Mouse (Mus musculus) midbrain, postnatal 0 days (tissue): ENCODE results near the gene Slc2a1. TPM values are rescaled to one million over a fixed set of nuclear protein-coding genes. Genes with fewer than 3 reads are reported as not detected.

Source experiments
- ATAC-seq: fragments of 200-750 bp; cut with Nextera tagmentation; 2 replicates; pipeline ENCODE4 v1.8.0; 2017; ENCODE audit warnings: moderate number of reproducible peaks, mild to moderate bottlenecking, moderate TSS enrichment, moderate library complexity; ENCODE audit not compliant: low FRiP score
- DNase-seq: peaks from one replicate; pipeline ENCODE4 v3.0.0-alpha.2; 2015; ENCODE audit warnings: low spot score
- H3K27ac ChIP-seq: fragments of 300-500 bp; sonication (generic); 2 replicates; pipeline ENCODE4 v1.5.1; 2014; ENCODE audit warnings: low read depth, mild to moderate bottlenecking, low read length, mixed read lengths
- H3K27me3 ChIP-seq: fragments of 300-500 bp; sonication (generic); 2 replicates; pipeline ENCODE4 v1.6.1; 2014; ENCODE audit warnings: low read length, control low read depth, mixed read lengths; ENCODE audit not compliant: insufficient read depth
- H3K36me3 ChIP-seq: fragments of 300-500 bp; sonication (generic); 2 replicates; pipeline ENCODE4 v1.6.1; 2014; ENCODE audit warnings: low read length, control low read depth, mixed read lengths; ENCODE audit not compliant: insufficient read depth
- H3K4me1 ChIP-seq: fragments of 300-500 bp; sonication (generic); 2 replicates; pipeline ENCODE4 v1.6.1; 2014; ENCODE audit warnings: mild to moderate bottlenecking, control low read depth, antibody characterized with exemption, low read length, mixed read lengths; ENCODE audit not compliant: insufficient read depth
- H3K4me2 ChIP-seq: fragments of 300-500 bp; sonication (generic); 2 replicates; pipeline ENCODE4 v1.6.1; 2014; ENCODE audit warnings: low read depth, mild to moderate bottlenecking, low read length, mixed read lengths; ENCODE audit not compliant: poor library complexity, severe bottlenecking
- H3K4me3 ChIP-seq: fragments of 300-500 bp; sonication (generic); 2 replicates; pipeline ENCODE4 v1.5.1; 2014; ENCODE audit warnings: low read depth, mild to moderate bottlenecking, low read length, moderate library complexity
- H3K9ac ChIP-seq: fragments of 300-500 bp; sonication (generic); replicated peaks from 2 replicates; pipeline ENCODE4 v1.6.1; 2014; ENCODE audit warnings: mild to moderate bottlenecking, low read length, moderate library complexity, mixed read lengths; ENCODE audit not compliant: poor library complexity, severe bottlenecking
- H3K9me3 ChIP-seq: fragments of 300-500 bp; sonication (generic); 2 replicates; pipeline ENCODE4 v1.6.1; 2016; ENCODE audit warnings: low read length, control low read depth
- CTCF ChIP-seq: IDR thresholded peaks from 2 replicates; pipeline ENCODE4 v1.5.1; 2016; ENCODE audit warnings: antibody characterized with exemption, mild to moderate bottlenecking
- WGBS: fragments of 180-500 bp; shearing (Covaris S2); extraction: QIAGEN DNeasy Blood & Tissue Kit; methylation state at CpG from one replicate; pipeline ENCODE4 v1.1.7; 2014; 5-methylcytosine and 5-hydroxymethylcytosine counted together
- polyA plus RNA-seq: library from polyadenylated mRNA; unstranded; fragments of >200 nt; fragmentation: Nextera tagmentation; extraction: Ambion mirVana; gene quantifications from 2 replicates; pipeline ENCODE4 v1.2.1, GENCODE M21; 2015
- total RNA-seq: library from RNA; depleted of rRNA; stranded (reverse); fragments of >200 nt; gene quantifications from 2 replicates; pipeline ENCODE4 v1.2.3, GENCODE M21; 2014; rRNA removed

The Slc2a1 gene
- total RNA-seq = 85.1 and 104 TPM in 2 replicates
- polyA plus RNA-seq = 43.1 and 46.4 TPM in 2 replicates

DNA sequence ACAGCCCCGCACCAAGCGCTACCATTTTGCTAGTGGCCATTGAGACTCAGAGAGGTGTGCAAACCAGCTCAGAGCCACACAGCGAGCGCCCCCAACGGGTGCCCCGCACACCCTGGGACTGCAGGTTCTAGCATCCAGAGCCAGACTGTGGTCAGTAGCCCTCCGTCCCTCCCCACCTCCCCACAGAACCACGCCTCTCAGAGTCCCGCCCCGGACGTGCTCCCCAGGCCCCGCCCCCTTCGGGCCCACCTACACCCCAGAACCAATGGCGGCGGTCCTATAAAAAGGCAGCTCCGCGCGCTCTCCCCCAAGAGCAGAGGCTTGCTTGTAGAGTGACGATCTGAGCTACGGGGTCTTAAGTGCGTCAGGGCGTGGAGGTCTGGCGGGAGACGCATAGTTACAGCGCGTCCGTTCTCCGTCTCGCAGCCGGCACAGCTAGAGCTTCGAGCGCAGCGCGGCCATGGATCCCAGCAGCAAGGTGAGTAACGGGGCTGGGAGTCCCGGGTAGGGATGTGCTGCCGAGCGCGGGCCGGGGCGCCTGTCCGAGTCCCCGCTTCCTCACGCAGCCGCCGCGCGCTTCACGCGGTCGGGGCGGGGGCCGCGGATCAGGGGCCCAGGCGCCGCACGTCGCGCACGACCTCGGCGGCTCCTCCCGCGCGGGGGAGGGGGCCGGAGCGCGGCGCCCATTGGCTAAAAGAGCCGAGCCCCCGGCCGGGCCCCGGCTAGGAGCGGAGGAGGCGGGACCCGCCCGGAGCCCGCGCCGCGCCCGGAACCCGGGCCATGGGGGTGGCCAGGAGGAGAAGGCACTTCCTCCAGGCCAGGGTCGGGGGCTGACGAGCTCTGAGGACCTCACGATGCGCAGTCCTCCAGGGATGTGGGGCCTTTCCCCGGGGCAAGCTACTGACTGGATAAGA is at the start of gene Slc2a1:
Gene Slc2a1 (plus strand): TSS at position 217 of the 914 bp plus-strand sequence.
- Histone ChIP-seq H3K4me2 (peak within 1 kb of the TSS; percentile 92), H3K36me3 (no peaks in the 10 kb centered on the region), H3K4me3 (peak within 1 kb of the TSS; percentile 70), H3K9ac (peak within 1 kb of the TSS; percentile 66), H3K9me3 (no peaks in the 10 kb centered on the region), H3K27me3 (no peaks in the 10 kb centered on the region), H3K4me1 (no peaks in the 10 kb centered on the region), H3K27ac (peak within 1 kb of the TSS; percentile 62)
- TF ChIP-seq CTCF = peak; percentile 51; the same call in 1 of the 2 replicates
- under 1% methylated on average over 80 of the region's 88 CpGs for WGBS
- ATAC-seq (peak; percentile 89), DNase-seq (peak; percentile 93)

DNA sequence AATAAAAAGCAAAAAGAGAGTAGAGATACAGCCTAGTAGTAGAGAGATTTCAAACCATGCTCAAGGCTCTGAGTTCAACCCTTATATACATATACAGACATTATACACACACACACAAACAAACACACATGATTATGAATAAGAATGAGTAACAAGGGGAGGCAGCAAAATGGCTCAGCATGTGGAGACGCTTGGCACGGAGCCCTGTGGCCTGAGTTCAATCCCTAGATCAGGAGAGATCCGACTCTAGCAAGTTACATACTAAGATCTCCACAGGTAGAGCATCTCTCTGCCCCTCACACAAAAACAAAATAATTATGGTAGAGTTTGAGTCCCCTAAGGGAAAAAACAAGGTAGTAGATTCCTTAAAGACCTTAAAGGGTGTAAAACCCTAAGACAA is 41.7 kb upstream of the Slc2a1 start:
- TF ChIP-seq CTCF = no peak
- Histone ChIP-seq H3K4me1 (no peaks in the 10 kb centered on the region), H3K27me3 (peaks cover 2% of the 10 kb centered on the region; the same call in 1 of the 2 replicates), H3K36me3 (no peaks in the 10 kb centered on the region), H3K27ac (no peak overlapping the region), H3K9me3 (no peaks in the 10 kb centered on the region), H3K4me3 (no peak overlapping the region), H3K9ac (no peak overlapping the region), H3K4me2 (no peak overlapping the region)
- DNase-seq = no peak
- WGBS = 80% methylated on average over 3 of the region's 3 CpGs
- ATAC-seq = no peak

DNA sequence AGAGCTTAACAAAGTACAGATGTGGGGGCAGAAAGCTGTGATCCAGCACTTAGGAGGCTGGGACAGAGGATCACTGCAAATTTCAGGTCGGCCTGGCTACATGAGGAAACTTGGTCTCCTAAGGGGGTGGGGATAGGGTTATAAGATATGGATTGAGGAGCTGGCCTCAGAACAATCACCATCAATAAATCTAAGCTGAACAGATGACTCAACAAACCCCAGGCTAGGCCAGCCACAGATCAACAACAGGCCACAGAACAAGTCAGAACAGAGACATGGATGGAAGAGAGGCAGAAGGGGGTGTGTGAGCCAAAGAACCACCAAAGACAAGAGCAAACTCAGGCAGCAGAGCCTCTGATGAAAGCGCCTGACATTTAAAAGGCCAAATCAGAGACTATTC is 41.3 kb upstream of the Slc2a1 start:
- H3K27me3 ChIP-seq = peaks cover 6% of the 10 kb centered on the region; the same call in 1 of the 2 replicates
- H3K9ac ChIP-seq = no peak overlapping the region
- ATAC-seq = no peak
- no peak overlapping the region for H3K4me2 ChIP-seq
- WGBS = 82% methylated on average over 2 of the region's 2 CpGs
- no peak overlapping the region for H3K4me3 ChIP-seq
- H3K4me1 ChIP-seq = no peaks in the 10 kb centered on the region
- TF ChIP-seq CTCF = no peak
- no peaks in the 10 kb centered on the region for H3K36me3 ChIP-seq
- no peak for DNase-seq
- no peaks in the 10 kb centered on the region for H3K9me3 ChIP-seq
- H3K27ac ChIP-seq = no peak overlapping the region

DNA sequence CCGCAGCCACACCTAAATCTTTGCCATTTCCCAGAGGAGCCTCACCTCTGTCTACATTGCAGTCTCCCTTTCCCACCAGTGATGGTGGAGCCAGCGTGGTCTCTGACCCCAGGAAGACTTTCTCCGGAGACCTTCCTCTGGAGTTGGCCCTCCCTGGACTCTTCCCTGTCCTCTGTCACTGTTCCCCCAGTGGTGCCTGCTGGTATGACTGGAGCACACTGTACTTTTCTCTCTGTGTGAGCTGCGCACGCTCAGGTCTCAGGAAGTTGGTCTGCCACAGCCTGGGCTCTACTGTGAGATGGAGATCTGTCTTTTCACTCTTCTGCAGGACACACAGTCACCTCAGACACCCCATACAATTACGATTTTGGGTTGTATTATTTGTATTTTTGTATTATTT is 39.6 kb upstream of the Slc2a1 start:
- DNase-seq (no peak), ATAC-seq (no peak)
- H3K27me3 ChIP-seq = peaks cover 18% of the 10 kb centered on the region; the same call in 1 of the 2 replicates
- H3K9me3 ChIP-seq = no peaks in the 10 kb centered on the region
- H3K4me2 ChIP-seq = no peak overlapping the region
- 0 out of 2 replicates have a peak, but pooled peaks cover 5% of the 10 kb centered on the region for H3K4me1 ChIP-seq
- H3K36me3 ChIP-seq = no peaks in the 10 kb centered on the region
- no peak overlapping the region for H3K27ac ChIP-seq
- no peak overlapping the region for H3K9ac ChIP-seq
- no peak overlapping the region for H3K4me3 ChIP-seq
- peak; percentile 54 for TF ChIP-seq CTCF
- WGBS = 78% methylated on average over 6 of the region's 6 CpGs

DNA sequence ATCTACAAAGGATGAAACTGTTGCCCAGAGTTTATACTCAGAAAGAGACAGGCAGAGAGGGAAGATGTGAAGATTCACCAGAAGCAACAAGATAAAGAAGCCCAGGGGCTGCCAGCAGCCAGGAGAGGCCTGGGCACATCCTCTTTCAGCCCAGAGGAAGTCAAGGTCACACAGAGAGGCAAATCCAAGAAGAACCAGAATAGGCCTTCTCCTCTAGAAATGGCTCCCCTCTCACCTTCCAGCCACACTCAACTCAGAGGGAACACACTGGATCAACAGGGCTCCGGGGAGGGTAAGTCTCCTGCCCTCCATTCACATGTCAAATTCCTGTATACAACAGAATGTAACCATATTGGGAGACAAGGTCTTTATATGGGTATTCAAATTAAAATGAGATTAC is 38.3 kb upstream of the Slc2a1 start:
- no peak for TF ChIP-seq CTCF
- no peaks in the 10 kb centered on the region for H3K36me3 ChIP-seq
- no peak overlapping the region for H3K4me3 ChIP-seq
- peaks cover 19% of the 10 kb centered on the region; the same call in 1 of the 2 replicates for H3K27me3 ChIP-seq
- H3K4me1 ChIP-seq = 0 out of 2 replicates have a peak, but pooled peaks cover 5% of the 10 kb centered on the region
- DNase-seq (no peak), ATAC-seq (no peak)
- no peak overlapping the region for H3K27ac ChIP-seq
- no peak overlapping the region for H3K4me2 ChIP-seq
- no peaks in the 10 kb centered on the region for H3K9me3 ChIP-seq
- no peak overlapping the region for H3K9ac ChIP-seq
- 25% methylated on average over 1 of the region's 1 CpGs for WGBS
